Mouse (Mus musculus): ENCODE measurements around the gene Cblb.

- no peak for TF ChIP-seq CTCF (IDR thresholded peaks at IDR 0.05; ENCODE audit: low read depth, low read length)
- no peak for TF ChIP-seq POLR2A (IDR thresholded peaks at IDR 0.05; ENCODE audit: extremely low read depth, insufficient read depth, low read length)
Measured at GRCm38 (mm10) chr16:52222896-52223295, 191.9 kb downstream of the Cblb start.
